Mouse (Mus musculus): ENCODE measurements around the gene Srd5a2. TPM values are rescaled to one million over a fixed set of nuclear protein-coding genes. Genes with fewer than 3 reads are reported as not detected.

Gene Srd5a2
- polyA plus RNA-seq, 1 experiment from 2014 or later = not detected

- ATAC-seq (no peak), DNase-seq (ENCODE audit: low spot score) (no peak)
- 68% methylated on average over 3 of the region's 3 CpGs for WGBS
- Histone ChIP-seq H3K9ac (ENCODE audit: low read length) (no peak overlapping the region), H3K27me3 (replicated peaks; ENCODE audit: control insufficient read depth, insufficient read depth, low read length) (no peaks in the 10 kb centered on the region), H3K9me3 (replicated peaks; ENCODE audit: control insufficient read depth, low read length) (no peaks in the 10 kb centered on the region), H3K4me2 (ENCODE audit: low read length) (no peak overlapping the region), H3K4me1 (ENCODE audit: control insufficient read depth, insufficient read depth, low read length) (no peaks in the 10 kb centered on the region), H3K36me3 (ENCODE audit: control insufficient read depth, insufficient read depth, low read length) (no peaks in the 10 kb centered on the region), H3K4me3 (ENCODE audit: low read depth, low read length) (no peak overlapping the region), H3K27ac (ENCODE audit: low read depth, low read length) (no peak overlapping the region)
Measured at GRCm38 (mm10) chr17:73970361-73971027, 77.2 kb downstream of the Srd5a2 start.

Other genes with a start within 250 kb of the Srd5a2 start
- 8.4 and 10.6 TPM in 2 replicates for gene Ehd3, start 243.8 kb downstream of the Srd5a2 start, polyA plus RNA-seq (2014; fragmentation: Nextera tagmentation; extraction: Ambion mirVana)
- gene Xdh, start 97.7 kb downstream of the Srd5a2 start, polyA plus RNA-seq (2014; fragmentation: Nextera tagmentation; extraction: Ambion mirVana) = 0.09 and 0.14 TPM in 2 replicates
- 78.2 and 85.3 TPM in 2 replicates for gene Memo1, start 247.6 kb upstream of the Srd5a2 start, polyA plus RNA-seq (2014; fragmentation: Nextera tagmentation; extraction: Ambion mirVana)

All from forebrain, embryonic 14.5 days (tissue).